Mouse (Mus musculus) CH12.LX (cell line): ENCODE results near the gene BC049715. TPM values are rescaled to one million over a fixed set of nuclear protein-coding genes. Genes with fewer than 3 reads are reported as not detected.

Experiments
- DNase-seq: peaks from one replicate; pipeline ENCODE4 v3.0.0-alpha.2; 2013; ENCODE audit errors: extremely low read depth
- H3K27ac ChIP-seq: 2 replicates; pipeline ENCODE4 v1.5.1; 2012; ENCODE audit warnings: low read depth, mild to moderate bottlenecking, control low read depth, moderate library complexity; ENCODE audit not compliant: insufficient read depth
- H3K27me3 ChIP-seq: replicated peaks from 2 replicates; pipeline ENCODE3; 2012; ENCODE audit warnings: inconsistent platforms
- H3K36me3 ChIP-seq, 2 experiments: replicated peaks in 1 of 2; 2 replicates each; pipeline versions ENCODE3 to v1.6.1; 2012; ENCODE audit warnings: inconsistent platforms in 1 of 2, low read length in 1 of 2, mild to moderate bottlenecking in 1 of 2, mixed read lengths in 1 of 2, moderate library complexity in 1 of 2; ENCODE audit not compliant: control insufficient read depth in 1 of 2, insufficient read depth in 1 of 2
- H3K4me1 ChIP-seq, 2 experiments: 2 replicates each; pipeline ENCODE4 v1.6.1; 2012; ENCODE audit warnings: inconsistent platforms in 1 of 2, moderate library complexity in 1 of 2; ENCODE audit not compliant: insufficient read depth in 2 of 2, control insufficient read depth in 1 of 2
- H3K4me2 ChIP-seq: 2 replicates; pipeline ENCODE4 v1.6.1; 2012; ENCODE audit warnings: low read depth, mild to moderate bottlenecking, control low read depth; ENCODE audit not compliant: poor library complexity, insufficient read depth, severe bottlenecking
- H3K4me3 ChIP-seq, 3 experiments: fragments of 150-350 bp in 1 of 3; sonication (generic) in 1 of 3; replicated peaks in 1 of 3; 2 replicates each; pipeline versions ENCODE3 to v1.5.1; 2011 to 2012; ENCODE audit warnings: low read depth in 2 of 3, low read length in 2 of 3, mild to moderate bottlenecking in 2 of 3, moderate library complexity in 2 of 3, control low read depth in 1 of 3, improper control_type of control experiment in 1 of 3, inconsistent platforms in 1 of 3, mixed read lengths in 1 of 3; ENCODE audit not compliant: poor library complexity in 1 of 3
- H3K79me2 ChIP-seq: replicated peaks from 2 replicates; pipeline ENCODE4 v1.6.1; 2012; ENCODE audit warnings: mild to moderate bottlenecking, moderate library complexity; ENCODE audit not compliant: control insufficient read depth, poor library complexity, insufficient read depth, severe bottlenecking; ENCODE audit errors: extremely low read depth
- H3K9ac ChIP-seq: 2 replicates; pipeline ENCODE4 v1.6.1; 2012; ENCODE audit warnings: low read depth, mild to moderate bottlenecking, control low read depth, moderate library complexity; ENCODE audit not compliant: insufficient read depth
- H3K9me3 ChIP-seq: replicated peaks from 2 replicates; pipeline ENCODE3; 2012; ENCODE audit warnings: low read length, inconsistent platforms, mixed read lengths
- BHLHE40 ChIP-seq: IDR thresholded peaks from 2 replicates; pipeline ENCODE4 v1.6.1; 2011; ENCODE audit warnings: mild to moderate bottlenecking, low read depth, low read length, improper control_type of control experiment
- CHD1 ChIP-seq: IDR thresholded peaks from 2 replicates; pipeline ENCODE4 v1.6.1; 2012; ENCODE audit warnings: low read depth, low read length, improper control_type of control experiment, inconsistent platforms
- CHD2 ChIP-seq: IDR thresholded peaks from 2 replicates; pipeline ENCODE4 v1.6.1; 2011; ENCODE audit warnings: low read length, improper control_type of control experiment
- CTCF ChIP-seq, 2 experiments: IDR thresholded peaks in 1 of 2; conservative IDR thresholded peaks in 1 of 2; 2 replicates each; pipeline ENCODE4 v1.5.1; 2011 to 2012; ENCODE audit warnings: low read depth in 2 of 2, low read length in 2 of 2, improper control_type of control experiment in 1 of 2, inconsistent platforms in 1 of 2, mild to moderate bottlenecking in 1 of 2, moderate library complexity in 1 of 2
- E2F4 ChIP-seq: IDR thresholded peaks from 2 replicates; pipeline ENCODE4 v1.6.1; 2011; ENCODE audit warnings: low read depth, low read length, improper control_type of control experiment; ENCODE audit not compliant: insufficient replicate concordance
- EP300 ChIP-seq: IDR thresholded peaks from 2 replicates; pipeline ENCODE4 v1.6.1; 2011; ENCODE audit warnings: low read length, improper control_type of control experiment
- ETS1 ChIP-seq: conservative IDR thresholded peaks from 2 replicates; pipeline ENCODE4 v1.6.1; 2012; ENCODE audit warnings: low read depth, mild to moderate bottlenecking, inconsistent platforms, low read length, improper control_type of control experiment, moderate library complexity
- JUND ChIP-seq: conservative IDR thresholded peaks from 2 replicates; pipeline ENCODE4 v1.6.1; 2011; ENCODE audit warnings: low read depth, low read length, improper control_type of control experiment
- MAFK ChIP-seq: IDR thresholded peaks from 2 replicates; pipeline ENCODE4 v1.6.1; 2011; ENCODE audit warnings: low read length, improper control_type of control experiment; ENCODE audit not compliant: insufficient replicate concordance
- MAZ ChIP-seq: IDR thresholded peaks from 2 replicates; pipeline ENCODE4 v1.6.1; 2012; ENCODE audit warnings: low read depth, mild to moderate bottlenecking, inconsistent platforms, low read length, improper control_type of control experiment, moderate library complexity
- MEF2A ChIP-seq: IDR thresholded peaks from 2 replicates; pipeline ENCODE4 v1.6.1; 2014; ENCODE audit warnings: low read depth, mild to moderate bottlenecking, inconsistent platforms, low read length, improper control_type of control experiment, borderline replicate concordance
- MYC ChIP-seq: IDR thresholded peaks from 2 replicates; pipeline ENCODE4 v1.6.1; 2011; ENCODE audit warnings: low read depth, mild to moderate bottlenecking, improper control_type of control experiment, low read length
- NELFE ChIP-seq: IDR thresholded peaks from 2 replicates; pipeline ENCODE4 v1.6.1; 2011; ENCODE audit warnings: low read depth, low read length, improper control_type of control experiment
- NRF1 ChIP-seq: IDR thresholded peaks from 2 replicates; pipeline ENCODE4 v1.6.1; 2014; ENCODE audit warnings: low read depth, mild to moderate bottlenecking, inconsistent platforms, low read length, improper control_type of control experiment, moderate library complexity
- POLR2A ChIP-seq: IDR thresholded peaks from 2 replicates; pipeline ENCODE4 v1.6.1; 2011; ENCODE audit warnings: low read depth, mild to moderate bottlenecking, improper control_type of control experiment, low read length
- SIN3A ChIP-seq: IDR thresholded peaks from 2 replicates; pipeline ENCODE4 v1.6.1; 2012; ENCODE audit warnings: low read length, improper control_type of control experiment, inconsistent platforms
- SMC3 ChIP-seq: IDR thresholded peaks from 2 replicates; pipeline ENCODE4 v1.6.1; 2011; ENCODE audit warnings: low read depth, low read length, improper control_type of control experiment
- UBTF ChIP-seq: IDR thresholded peaks from 2 replicates; pipeline ENCODE4 v1.6.1; 2012; ENCODE audit warnings: low read depth, mild to moderate bottlenecking, inconsistent platforms, low read length, improper control_type of control experiment, moderate library complexity
- USF1 ChIP-seq: IDR thresholded peaks from 2 replicates; pipeline ENCODE4 v1.6.1; 2014; ENCODE audit warnings: low read depth, mild to moderate bottlenecking, inconsistent platforms, low read length, improper control_type of control experiment
- ZMIZ1 ChIP-seq: IDR thresholded peaks from 2 replicates; pipeline ENCODE4 v1.6.1; 2012; ENCODE audit warnings: low read depth, mild to moderate bottlenecking, inconsistent platforms, low read length, improper control_type of control experiment
- ZNF384 ChIP-seq: IDR thresholded peaks from 2 replicates; pipeline ENCODE4 v1.6.1; 2012; ENCODE audit warnings: low read depth, low read length, improper control_type of control experiment, inconsistent platforms
- dilution Hi-C: fragments of 300-500 bp; cut with MboI; formaldehyde crosslinking; loops from 2 replicates; pipeline ENCODE4 v1.14.3; 2020; ENCODE audit warnings: low sequenced_read_pairs; ENCODE audit not compliant: extremely low pct_unique_long_range_greater_than_20kb, extremely low pct_ligation_motif_present
- in situ Hi-C: fragments of 300-500 bp; cut with MboI; formaldehyde crosslinking; loops from 3 replicates; pipeline ENCODE4 v1.14.3; 2019; ENCODE audit warnings: low sequenced_read_pairs, low pct_ligation_motif_present, low pct_unique_long_range_greater_than_20kb, mixed read lengths
- polyA plus RNA-seq: library from polyadenylated mRNA; unstranded; fragments of >175 nt; gene quantifications from 2 replicates; pipeline ENCODE4 v1.2.1, GENCODE M21; 2012; ENCODE audit warnings: low read depth; ENCODE audit not compliant: insufficient read length
- total RNA-seq, 2 experiments: library from RNA; depleted of rRNA; stranded (reverse); fragments of 300-350 nt in 1 of 2; fragments of >200 nt in 1 of 2; gene quantifications; 2 replicates each; pipeline ENCODE4 v1.2.3; 2012 to 2014

BC049715 gene
- total and polyA plus RNA-seq, 3 experiments = 8.8 to 13.5 (median 9.9) TPM

DNA sequence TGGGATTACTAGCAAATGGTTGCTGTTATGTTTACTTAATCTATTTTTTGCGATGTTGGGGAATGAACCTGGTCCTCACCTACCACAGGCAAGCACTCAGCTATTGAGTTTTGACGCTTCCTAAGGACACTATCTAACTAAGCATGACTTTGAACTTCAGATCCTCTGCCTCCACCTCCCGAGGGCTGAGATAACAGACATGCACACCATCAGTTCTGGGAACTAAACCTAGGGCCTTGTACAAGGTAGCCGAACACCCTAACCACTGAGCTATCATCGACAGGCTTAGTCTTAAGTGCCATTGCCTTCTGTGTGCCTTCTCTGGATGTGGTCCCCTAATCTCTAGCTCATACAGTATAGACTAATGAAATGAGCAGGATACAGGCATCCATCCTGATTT lies 37.9 kb downstream of the BC049715 start:
- Histone ChIP-seq H3K4me1 (peaks cover 0 to 3% of the 10 kb centered on the region in 2 experiments; a peak in 2 of 4 replicates), H3K4me3 (no peak overlapping the region), H3K9ac (no peak overlapping the region), H3K27ac (no peak overlapping the region), H3K9me3 (no peaks in the 10 kb centered on the region), H3K27me3 (no peaks in the 10 kb centered on the region), H3K79me2 (no peaks in the 10 kb centered on the region), H3K4me2 (no peak overlapping the region), H3K36me3 (peaks cover 10 to 45% of the 10 kb centered on the region in 2 experiments)
- in situ Hi-C loops = no loop called here
- TF ChIP-seq MAZ (no peak), ETS1 (no peak), EP300 (no peak), MEF2A (no peak), JUND (no peak), ZMIZ1 (no peak), CHD1 (no peak), MYC (no peak), ZNF384 (no peak), NRF1 (no peak), CTCF (conservative IDR thresholded peaks at IDR 0.05 in 1 of 2, IDR thresholded peaks at IDR 0.05 in 1 of 2; ENCODE audit: low read depth in 2 of 2, low read length in 2 of 2) (no peak), CHD2 (no peak), BHLHE40 (no peak), SIN3A (no peak), NELFE (no peak)
- dilution Hi-C loops = loop anchor here (25.0 kb wide), 1 partner anchor 122 kb away; no protein-coding TSS in a partner anchor
- DNase-seq = no peak

- Histone ChIP-seq H3K4me1 (peaks cover 0 to 2% of the 10 kb centered on the region in 2 experiments; a peak in 2 of 4 replicates), H3K27ac (no peak overlapping the region), H3K9ac (no peak overlapping the region), H3K4me3 (no peak overlapping the region), H3K9me3 (no peaks in the 10 kb centered on the region), H3K79me2 (no peaks in the 10 kb centered on the region), H3K36me3 (peaks cover 10 to 43% of the 10 kb centered on the region in 2 experiments), H3K27me3 (no peaks in the 10 kb centered on the region), H3K4me2 (no peak overlapping the region)
- TF ChIP-seq E2F4 = no peak
- no peak for TF ChIP-seq NRF1
- TF ChIP-seq MAFK = no peak
- TF ChIP-seq POLR2A = no peak
- TF ChIP-seq SMC3 = no peak
- no peak for TF ChIP-seq MAZ
- TF ChIP-seq UBTF = no peak
- no peak for TF ChIP-seq USF1
- no peak for DNase-seq
- dilution Hi-C loops = loop anchor here (25.0 kb wide), 1 partner anchor 121 kb away; no protein-coding TSS in a partner anchor
- in situ Hi-C loops = no loop called here
Observed at GRCm38 (mm10) chr6:136866150-136866549, 38.7 kb downstream of the BC049715 start.
